Mouse (Mus musculus): ENCODE results near the gene 1700028P14Rik. TPM values are rescaled to one million over a fixed set of nuclear protein-coding genes. Genes with fewer than 3 reads are reported as not detected.

1700028P14Rik gene
- polyA plus RNA-seq, 1 experiment = not detected

DNA sequence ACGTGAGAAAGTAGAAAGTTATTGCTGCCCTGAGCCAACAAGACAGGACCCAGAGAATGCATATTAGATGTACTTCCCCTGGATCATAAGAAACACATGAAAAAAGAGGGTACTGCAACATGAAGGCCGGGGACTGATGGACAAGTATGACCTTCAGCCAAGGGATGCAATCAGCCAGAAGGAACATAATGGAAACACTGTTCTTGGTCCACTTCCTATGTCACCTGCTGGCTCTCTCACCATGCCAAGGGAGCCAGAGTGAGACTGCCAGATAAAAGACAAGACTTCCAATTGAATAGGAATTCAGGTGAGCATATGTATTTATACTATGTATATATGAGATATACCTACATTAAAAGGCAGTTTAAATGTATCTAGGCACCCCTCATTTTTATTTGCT is 99.2 kb downstream of the 1700028P14Rik start:
- Histone ChIP-seq H3K79me2 (ENCODE audit: control insufficient read depth, insufficient read depth) (no peaks in the 10 kb centered on the region), H3K4me2 (ENCODE audit: low read depth) (no peak overlapping the region), H3ac (ENCODE audit: control insufficient read depth, insufficient read length) (no peak overlapping the region), H3K4me3 (no peak overlapping the region), H3K27me3 (ENCODE audit: control insufficient read depth, insufficient read depth, insufficient read length) (no peaks in the 10 kb centered on the region), H3K36me3 (ENCODE audit: control insufficient read depth, insufficient read depth) (no peaks in the 10 kb centered on the region)
- TF ChIP-seq REST (IDR thresholded peaks at IDR 0.05; ENCODE audit: insufficient read depth, insufficient read length) = no peak
- no peak for TF ChIP-seq MYOG (IDR thresholded peaks at IDR 0.05; ENCODE audit: control insufficient read depth in 1 of 3, insufficient read depth in 1 of 3, insufficient read length in 2 of 3, low read depth in 2 of 3)
- no peak for TF ChIP-seq TCF3 (IDR thresholded peaks at IDR 0.05; ENCODE audit: insufficient read length, low read depth)
- no peak for TF ChIP-seq E2F4 (IDR thresholded peaks at IDR 0.05; ENCODE audit: insufficient read depth)
- no peak for TF ChIP-seq MAX (IDR thresholded peaks at IDR 0.05; ENCODE audit: low read depth)
- no peak for TF ChIP-seq TCF12 (IDR thresholded peaks at IDR 0.05; ENCODE audit: insufficient read depth, poor library complexity, severe bottlenecking)
- no peak for TF ChIP-seq POLR2AphosphoS2 (IDR thresholded peaks at IDR 0.05; ENCODE audit: insufficient read length, low read depth)
- no peak for TF ChIP-seq CEBPB (IDR thresholded peaks at IDR 0.05; ENCODE audit: insufficient read depth, poor library complexity, severe bottlenecking)
- no peak for TF ChIP-seq MYOD1 (IDR thresholded peaks at IDR 0.05; ENCODE audit: control insufficient read depth in 1 of 3, insufficient read length in 2 of 3, low read depth in 2 of 3)
- TF ChIP-seq USF1 (IDR thresholded peaks at IDR 0.05; ENCODE audit: low read depth) = no peak
- TF ChIP-seq SRF (IDR thresholded peaks at IDR 0.05; ENCODE audit: control insufficient read depth, insufficient read length, low read depth) = no peak
- no peak for TF ChIP-seq POLR2A (IDR thresholded peaks at IDR 0.05; ENCODE audit: insufficient read length, low read depth)

- no peak overlapping the region for H3K4me3 ChIP-seq
- no peaks in the 10 kb centered on the region for H3K27me3 ChIP-seq (ENCODE audit: control insufficient read depth, insufficient read depth, insufficient read length)
- no peak overlapping the region for H3ac ChIP-seq (ENCODE audit: control insufficient read depth, insufficient read length)
- TF ChIP-seq TCF12 (IDR thresholded peaks at IDR 0.05; ENCODE audit: insufficient read depth, poor library complexity, severe bottlenecking) (no peak), MAX (IDR thresholded peaks at IDR 0.05; ENCODE audit: low read depth) (no peak), MYOG (IDR thresholded peaks at IDR 0.05; ENCODE audit: control insufficient read depth in 1 of 3, insufficient read depth in 1 of 3, insufficient read length in 2 of 3, low read depth in 2 of 3) (no peak), MYOD1 (IDR thresholded peaks at IDR 0.05; ENCODE audit: control insufficient read depth in 1 of 3, insufficient read length in 2 of 3, low read depth in 2 of 3) (no peak), POLR2A (IDR thresholded peaks at IDR 0.05; ENCODE audit: insufficient read length, low read depth) (no peak), USF1 (IDR thresholded peaks at IDR 0.05; ENCODE audit: low read depth) (no peak), TCF3 (IDR thresholded peaks at IDR 0.05; ENCODE audit: insufficient read length, low read depth) (no peak), POLR2AphosphoS2 (IDR thresholded peaks at IDR 0.05; ENCODE audit: insufficient read length, low read depth) (no peak)
- no peaks in the 10 kb centered on the region for H3K79me2 ChIP-seq (ENCODE audit: control insufficient read depth, insufficient read depth)
- H3K36me3 ChIP-seq (ENCODE audit: control insufficient read depth, insufficient read depth) = no peaks in the 10 kb centered on the region
- no peak overlapping the region for H3K4me2 ChIP-seq (ENCODE audit: low read depth)
These were observed 107.0 kb downstream of the 1700028P14Rik start for GRCm38 (mm10) chr19:23545604-23546003.

GRCm38 (mm10) chr19:23543244-23544004 is 109.2 kb downstream of the 1700028P14Rik start:
- H3K36me3 ChIP-seq (ENCODE audit: control insufficient read depth, insufficient read depth) = no peaks in the 10 kb centered on the region
- H3ac ChIP-seq (ENCODE audit: control insufficient read depth, insufficient read length) = no peak overlapping the region
- TF ChIP-seq MAX (IDR thresholded peaks at IDR 0.05; ENCODE audit: low read depth) = no peak
- TF ChIP-seq TCF12 (IDR thresholded peaks at IDR 0.05; ENCODE audit: insufficient read depth, poor library complexity, severe bottlenecking) = no peak
- no peak for TF ChIP-seq MYOG (IDR thresholded peaks at IDR 0.05; ENCODE audit: control insufficient read depth in 1 of 3, insufficient read depth in 1 of 3, insufficient read length in 2 of 3, low read depth in 2 of 3)
- TF ChIP-seq MYOD1 (IDR thresholded peaks at IDR 0.05; ENCODE audit: control insufficient read depth in 1 of 3, insufficient read length in 2 of 3, low read depth in 2 of 3) = no peak
- no peak for TF ChIP-seq TCF3 (IDR thresholded peaks at IDR 0.05; ENCODE audit: insufficient read length, low read depth)
- no peak for TF ChIP-seq CEBPB (IDR thresholded peaks at IDR 0.05; ENCODE audit: insufficient read depth, poor library complexity, severe bottlenecking)
- no peak for TF ChIP-seq USF1 (IDR thresholded peaks at IDR 0.05; ENCODE audit: low read depth)
- TF ChIP-seq E2F4 (IDR thresholded peaks at IDR 0.05; ENCODE audit: insufficient read depth) = no peak
- no peak for TF ChIP-seq POLR2A (IDR thresholded peaks at IDR 0.05; ENCODE audit: insufficient read length, low read depth)
- TF ChIP-seq SRF (IDR thresholded peaks at IDR 0.05; ENCODE audit: control insufficient read depth, insufficient read length, low read depth) = no peak
- TF ChIP-seq POLR2AphosphoS2 (IDR thresholded peaks at IDR 0.05; ENCODE audit: insufficient read length, low read depth) = no peak
- no peak overlapping the region for H3K4me2 ChIP-seq (ENCODE audit: low read depth)
- H3K27me3 ChIP-seq (ENCODE audit: control insufficient read depth, insufficient read depth, insufficient read length) = no peaks in the 10 kb centered on the region
- no peaks in the 10 kb centered on the region for H3K79me2 ChIP-seq (ENCODE audit: control insufficient read depth, insufficient read depth)
- H3K4me3 ChIP-seq = no peak overlapping the region

GRCm38 (mm10) chr19:23542759-23543158 is 109.9 kb downstream of the 1700028P14Rik start:
- no peak overlapping the region for H3K4me3 ChIP-seq
- H3K4me2 ChIP-seq (ENCODE audit: low read depth) = no peak overlapping the region
- no peak for TF ChIP-seq TCF12 (IDR thresholded peaks at IDR 0.05; ENCODE audit: insufficient read depth, poor library complexity, severe bottlenecking)
- TF ChIP-seq MAX (IDR thresholded peaks at IDR 0.05; ENCODE audit: low read depth) = no peak
- TF ChIP-seq MYOG (IDR thresholded peaks at IDR 0.05; ENCODE audit: control insufficient read depth in 1 of 3, insufficient read depth in 1 of 3, insufficient read length in 2 of 3, low read depth in 2 of 3) = no peak
- TF ChIP-seq POLR2AphosphoS2 (IDR thresholded peaks at IDR 0.05; ENCODE audit: insufficient read length, low read depth) = no peak
- TF ChIP-seq REST (IDR thresholded peaks at IDR 0.05; ENCODE audit: insufficient read depth, insufficient read length) = no peak
- TF ChIP-seq TCF3 (IDR thresholded peaks at IDR 0.05; ENCODE audit: insufficient read length, low read depth) = no peak
- TF ChIP-seq MYOD1 (IDR thresholded peaks at IDR 0.05; ENCODE audit: control insufficient read depth in 1 of 3, insufficient read length in 2 of 3, low read depth in 2 of 3) = no peak
- TF ChIP-seq USF1 (IDR thresholded peaks at IDR 0.05; ENCODE audit: low read depth) = no peak
- no peak for TF ChIP-seq POLR2A (IDR thresholded peaks at IDR 0.05; ENCODE audit: insufficient read length, low read depth)
- no peak for TF ChIP-seq E2F4 (IDR thresholded peaks at IDR 0.05; ENCODE audit: insufficient read depth)
- TF ChIP-seq CEBPB (IDR thresholded peaks at IDR 0.05; ENCODE audit: insufficient read depth, poor library complexity, severe bottlenecking) = no peak
- TF ChIP-seq SRF (IDR thresholded peaks at IDR 0.05; ENCODE audit: control insufficient read depth, insufficient read length, low read depth) = no peak
- no peaks in the 10 kb centered on the region for H3K79me2 ChIP-seq (ENCODE audit: control insufficient read depth, insufficient read depth)
- H3K36me3 ChIP-seq (ENCODE audit: control insufficient read depth, insufficient read depth) = no peaks in the 10 kb centered on the region
- H3ac ChIP-seq (ENCODE audit: control insufficient read depth, insufficient read length) = no peak overlapping the region
- no peaks in the 10 kb centered on the region for H3K27me3 ChIP-seq (ENCODE audit: control insufficient read depth, insufficient read depth, insufficient read length)

Data from myocyte (in vitro differentiated cells).